Mouse (Mus musculus) right cerebral cortex, postnatal 10 days (tissue): ENCODE measurements around the gene Eif4e3.

Experiments used
- DNase-seq, 2 experiments: peaks; one replicate each; pipeline ENCODE4 v3.0.0; 2021; ENCODE audit warnings: low spot score in 2 of 2

Gene Eif4e3

DNA sequence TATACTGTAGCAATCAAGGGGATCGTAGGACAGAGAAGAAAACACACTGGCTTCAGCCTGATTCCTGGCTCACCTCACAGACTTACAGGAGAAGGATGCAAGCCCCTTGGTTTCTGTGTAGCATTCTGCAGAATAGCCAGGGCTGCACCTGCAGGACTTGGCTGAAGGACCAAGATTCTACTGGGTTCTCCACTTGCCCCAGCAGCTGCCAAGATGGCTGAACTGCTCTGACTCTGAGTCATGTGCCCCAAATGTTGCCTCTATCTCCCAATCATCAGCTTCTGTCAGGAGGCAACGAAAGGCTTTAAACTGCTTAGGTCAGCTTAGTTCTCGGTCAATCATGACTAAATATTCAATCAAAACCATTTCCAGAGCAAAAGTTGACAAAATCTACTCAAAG lies 42.0 kb downstream of the Eif4e3 start:
- DNase-seq, result no peak

GRCm38 (mm10) chr6:99623641-99624040 lies 42.9 kb downstream of the Eif4e3 start:
- peak; percentile 62 to 72 for DNase-seq

DNA sequence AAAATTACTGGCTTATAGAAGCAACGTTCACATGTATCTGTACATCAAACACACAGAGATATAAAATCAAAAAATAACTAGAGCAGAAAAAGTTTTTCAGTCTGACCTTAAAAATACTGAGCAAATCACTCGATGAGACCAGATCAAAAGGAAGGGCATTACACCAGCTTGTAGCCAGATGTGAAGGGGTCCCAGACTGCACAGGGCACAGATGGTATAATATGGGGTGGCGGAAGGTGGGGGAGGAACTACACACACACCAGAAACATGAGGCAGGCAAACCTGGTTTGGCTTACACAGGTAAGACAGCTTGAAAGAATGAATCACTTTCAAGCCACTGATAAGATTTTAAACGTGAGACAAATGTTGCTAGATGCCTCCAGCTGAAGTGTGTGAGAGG lies 45.4 kb downstream of the Eif4e3 start:
- no peak for DNase-seq

GRCm38 (mm10) chr6:99620471-99620870 lies 46.1 kb downstream of the Eif4e3 start:
- no peak for DNase-seq

DNA sequence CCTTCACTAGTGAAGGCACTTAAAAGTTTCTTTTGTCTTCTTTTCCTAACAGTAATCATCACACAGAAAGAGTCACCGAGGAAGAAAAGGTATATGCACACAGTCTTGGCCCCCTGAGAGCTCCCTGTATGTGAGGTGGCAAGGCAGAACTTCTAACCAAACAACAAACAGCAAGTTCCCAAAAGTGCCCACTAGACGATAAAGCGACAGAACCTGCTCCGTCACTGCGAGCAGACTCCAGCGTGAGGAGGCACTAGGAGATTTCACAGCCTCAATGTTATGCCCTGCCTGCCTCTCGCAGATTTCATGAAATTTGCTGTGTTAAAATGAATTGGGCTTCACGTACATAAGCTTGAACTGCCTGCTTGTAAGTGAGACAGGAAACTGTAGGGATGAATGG lies 46.6 kb downstream of the Eif4e3 start:
- no peak for DNase-seq

DNA sequence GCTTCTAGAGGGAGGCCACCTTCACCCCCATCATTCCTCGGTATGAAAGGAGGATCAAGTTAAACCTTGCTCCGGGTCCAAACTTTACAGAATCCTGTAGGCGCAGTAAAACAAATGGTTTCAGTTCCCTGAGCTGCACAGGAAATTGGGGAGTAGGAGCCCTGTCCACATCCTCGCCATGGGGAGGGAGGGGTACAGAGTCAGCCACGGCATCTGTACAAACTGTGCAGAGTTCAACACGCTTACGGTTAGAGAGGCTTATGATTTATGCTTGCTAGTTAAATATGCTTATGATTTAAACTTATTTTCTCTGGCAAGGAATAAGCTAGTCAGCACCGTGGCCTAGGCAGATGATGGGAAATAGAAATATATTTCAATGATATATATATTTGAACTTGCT lies 47.1 kb downstream of the Eif4e3 start:
- no peak for DNase-seq

GRCm38 (mm10) chr6:99617867-99618266 lies 48.7 kb downstream of the Eif4e3 start:
- no peak for DNase-seq

DNA sequence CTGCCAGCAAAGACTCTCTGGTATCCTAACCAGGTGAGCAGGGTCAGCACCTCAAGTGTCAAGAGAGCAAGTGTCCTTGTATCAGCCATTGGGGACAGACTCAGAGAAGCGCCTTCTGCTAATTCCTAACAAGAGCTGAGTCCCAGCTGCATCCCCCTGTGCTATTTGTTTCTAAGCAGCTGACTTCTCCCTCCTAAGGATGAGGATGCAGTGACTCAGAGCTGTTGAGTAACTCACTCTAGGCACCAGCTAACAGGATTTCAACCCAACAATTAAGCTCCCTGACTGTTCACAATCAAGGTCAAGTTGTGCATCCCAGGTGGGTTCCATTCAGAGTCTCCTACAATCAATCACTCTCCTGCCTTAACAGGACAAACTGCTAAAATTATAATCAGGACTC lies 49.2 kb downstream of the Eif4e3 start:
- no peak for DNase-seq

- no peak for DNase-seq
These were observed 51.3 kb downstream of the Eif4e3 start for GRCm38 (mm10) chr6:99615272-99615751.

GRCm38 (mm10) chr6:99614566-99615271 lies 51.9 kb downstream of the Eif4e3 start:
- peak; percentile 58 to 78 for DNase-seq

DNA sequence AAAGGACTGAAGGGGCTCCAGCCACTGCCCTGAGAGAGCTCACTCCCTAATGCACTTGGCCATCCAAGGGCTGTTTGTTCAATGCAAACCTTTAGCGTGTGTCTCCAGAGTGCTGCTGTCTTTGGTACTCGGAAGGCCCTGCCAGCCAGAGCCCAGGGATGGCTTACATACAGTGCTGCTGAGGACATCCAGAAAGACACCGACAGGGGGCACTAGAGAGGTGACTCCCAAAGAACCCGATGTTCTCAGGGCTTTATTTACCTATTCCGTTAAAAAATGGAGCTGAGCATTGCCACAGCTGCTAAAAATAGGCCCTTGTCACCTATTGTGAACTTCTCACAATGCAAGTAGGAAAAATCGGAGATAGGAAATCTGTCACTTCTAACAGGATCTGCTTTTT lies 54.7 kb downstream of the Eif4e3 start:
- DNase-seq, result peak in 1 of 2 experiments; percentile 53

- DNase-seq, result peak in 1 of 2 experiments; percentile 37
These were observed 55.8 kb downstream of the Eif4e3 start for GRCm38 (mm10) chr6:99610454-99611427.

GRCm38 (mm10) chr6:99606079-99606478 lies 60.5 kb downstream of the Eif4e3 start:
- DNase-seq, result no peak

GRCm38 (mm10) chr6:99604758-99605157 lies 61.8 kb downstream of the Eif4e3 start:
- peak in 1 of 2 experiments; percentile 59 for DNase-seq

DNA sequence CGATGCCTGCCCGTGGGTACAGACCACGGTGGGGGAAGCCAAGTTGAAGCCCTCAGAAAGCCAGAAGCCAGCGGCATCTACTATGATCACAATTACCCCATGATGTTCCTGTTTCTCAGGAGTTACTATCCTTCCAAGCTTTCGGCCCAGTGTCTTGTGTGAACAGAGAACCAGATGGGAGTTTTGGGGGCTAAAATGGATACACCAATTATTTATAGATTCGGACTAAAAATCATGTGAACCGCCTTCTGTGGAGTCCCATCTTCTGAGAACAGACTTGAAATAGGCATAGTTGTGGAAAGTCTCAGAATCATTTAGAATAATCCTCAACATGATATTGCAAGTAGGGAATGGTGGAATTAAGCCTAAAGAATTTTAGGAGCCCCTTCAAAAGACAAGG lies 64.1 kb downstream of the Eif4e3 start:
- peak; percentile 44 to 62 for DNase-seq

- DNase-seq, result peak; percentile 47 to 63
These were observed 65.7 kb downstream of the Eif4e3 start for GRCm38 (mm10) chr6:99600886-99601285.

GRCm38 (mm10) chr6:99600168-99600793 lies 66.3 kb downstream of the Eif4e3 start:
- DNase-seq, result peak; percentile 77 to 78

GRCm38 (mm10) chr6:99599651-99600050 lies 66.9 kb downstream of the Eif4e3 start:
- DNase-seq, result no peak

GRCm38 (mm10) chr6:99599229-99599628 lies 67.3 kb downstream of the Eif4e3 start:
- DNase-seq, result peak; percentile 69 to 71

GRCm38 (mm10) chr6:99577040-99577439 lies 89.5 kb downstream of the Eif4e3 start:
- no peak for DNase-seq

- peak; percentile 47 to 69 for DNase-seq
These were observed 90.9 kb downstream of the Eif4e3 start for GRCm38 (mm10) chr6:99575633-99576032.
